Mouse (Mus musculus) embryonic fibroblast, embryonic 13.5 days (primary cell): ENCODE measurements at regions not wholly inside any gene's neighbourhood (a gene's known extent, or its start where the extent isn't known, plus 50 kb on each side); places are given as distances from the start of the nearest gene placed in this dataset.

Experiments
- H3K27ac ChIP-seq: 2 replicates; pipeline ENCODE4 v1.5.1; 2012; ENCODE audit warnings: low read length, control low read depth, inconsistent platforms; ENCODE audit not compliant: insufficient read depth
- H3K4me1 ChIP-seq: 2 replicates; pipeline ENCODE4 v1.6.1; 2011; ENCODE audit warnings: low read length; ENCODE audit not compliant: control insufficient read depth, insufficient read depth
- H3K4me3 ChIP-seq: 2 replicates; pipeline ENCODE4 v1.5.1; 2011; ENCODE audit warnings: mild to moderate bottlenecking, control low read depth, low read length; ENCODE audit not compliant: insufficient read depth
- CTCF ChIP-seq: IDR thresholded peaks from 2 replicates; pipeline ENCODE4 v1.5.1; 2011; ENCODE audit warnings: mild to moderate bottlenecking, control low read depth, low read length, moderate library complexity, borderline replicate concordance; ENCODE audit not compliant: insufficient read depth
- POLR2A ChIP-seq: IDR thresholded peaks from 2 replicates; pipeline ENCODE4 v1.6.1; 2011; ENCODE audit warnings: low read depth, mild to moderate bottlenecking, control low read depth, low read length, moderate library complexity

- no peak overlapping the region for H3K4me3 ChIP-seq
- TF ChIP-seq POLR2A, result no peak
- TF ChIP-seq CTCF, result no peak
- no peak overlapping the region for H3K27ac ChIP-seq
- H3K4me1 ChIP-seq, result peaks cover 3% of the 10 kb centered on the region; the same call in 1 of the 2 replicates
These were observed 90.8 kb upstream of the Teddm2 start for GRCm38 (mm10) chr1:153990651-153991435.

- H3K4me1 ChIP-seq, result no peaks in the 10 kb centered on the region
- TF ChIP-seq POLR2A, result no peak
- no peak for TF ChIP-seq CTCF
- H3K27ac ChIP-seq, result no peak overlapping the region
- H3K4me3 ChIP-seq, result no peak overlapping the region
These were observed 92.4 kb upstream of the Teddm2 start for GRCm38 (mm10) chr1:153992466-153992865.

GRCm38 (mm10) chr1:153994871-153995270 is 94.8 kb upstream of the Teddm2 start:
- H3K4me1 ChIP-seq, result no peaks in the 10 kb centered on the region
- no peak overlapping the region for H3K27ac ChIP-seq
- TF ChIP-seq CTCF, result no peak
- TF ChIP-seq POLR2A, result no peak
- no peak overlapping the region for H3K4me3 ChIP-seq

GRCm38 (mm10) chr1:153997201-153998181 is 97.5 kb upstream of the Teddm2 start:
- no peak overlapping the region for H3K4me3 ChIP-seq
- no peaks in the 10 kb centered on the region for H3K4me1 ChIP-seq
- no peak overlapping the region for H3K27ac ChIP-seq
- no peak for TF ChIP-seq CTCF
- TF ChIP-seq POLR2A, result no peak

- no peak for TF ChIP-seq POLR2A
- no peaks in the 10 kb centered on the region for H3K4me1 ChIP-seq
- no peak overlapping the region for H3K27ac ChIP-seq
- no peak overlapping the region for H3K4me3 ChIP-seq
These were observed 99.7 kb upstream of the Teddm2 start for GRCm38 (mm10) chr1:153999776-154000175.

GRCm38 (mm10) chr1:154003669-154004068 is 103.6 kb upstream of the Teddm2 start:
- TF ChIP-seq CTCF, result no peak
- TF ChIP-seq POLR2A, result no peak
- H3K4me1 ChIP-seq, result no peaks in the 10 kb centered on the region
- no peak overlapping the region for H3K27ac ChIP-seq
- H3K4me3 ChIP-seq, result no peak overlapping the region

GRCm38 (mm10) chr1:154004647-154005046 is 104.6 kb upstream of the Teddm2 start:
- no peak for TF ChIP-seq CTCF
- no peak for TF ChIP-seq POLR2A
- no peak overlapping the region for H3K4me3 ChIP-seq

GRCm38 (mm10) chr1:154006055-154006454 is 106.0 kb upstream of the Teddm2 start:
- no peak overlapping the region for H3K4me3 ChIP-seq
- no peaks in the 10 kb centered on the region for H3K4me1 ChIP-seq
- no peak overlapping the region for H3K27ac ChIP-seq
- TF ChIP-seq CTCF (no peak), POLR2A (no peak)

More at GRCm38 (mm10) chr1:154004647-154005046, 104.6 kb upstream of the Teddm2 start:
- Histone ChIP-seq H3K27ac (no peak overlapping the region), H3K4me1 (no peaks in the 10 kb centered on the region)

GRCm38 (mm10) chr1:154007440-154007839 is 107.4 kb upstream of the Teddm2 start:
- no peaks in the 10 kb centered on the region for H3K4me1 ChIP-seq
- TF ChIP-seq CTCF (no peak), POLR2A (no peak)
- H3K27ac ChIP-seq, result no peak overlapping the region
- no peak overlapping the region for H3K4me3 ChIP-seq
